Mouse (Mus musculus) spleen, adult 2 months (tissue): ENCODE measurements around the gene Hmga1. TPM values are rescaled to one million over a fixed set of nuclear protein-coding genes. Genes with fewer than 3 reads are reported as not detected.

Experiments used
- DNase-seq, 2 experiments: peaks; one replicate each; pipeline versions ENCODE4 v3.0.0 to v3.0.0-alpha.2; 2012 to 2021; ENCODE audit warnings: low spot score in 2 of 2, low read depth in 1 of 2
- H3K27ac ChIP-seq: fragments of 200-500 bp; 2 replicates; pipeline ENCODE4 v1.5.1; 2012; ENCODE audit warnings: low read length, inconsistent platforms; ENCODE audit not compliant: insufficient read depth
- H3K27me3 ChIP-seq: fragments of 200-500 bp; 2 replicates; pipeline ENCODE4 v1.6.1; 2012; ENCODE audit warnings: mild to moderate bottlenecking, moderate library complexity, low read length, inconsistent platforms; ENCODE audit not compliant: control insufficient read depth, insufficient read depth
- H3K36me3 ChIP-seq: fragments of 200-500 bp; 2 replicates; pipeline ENCODE4 v1.6.1; 2012; ENCODE audit warnings: mild to moderate bottlenecking, low read length, inconsistent platforms; ENCODE audit not compliant: control insufficient read depth, insufficient read depth
- H3K4me1 ChIP-seq: fragments of 200-500 bp; 2 replicates; pipeline ENCODE4 v1.6.1; 2011; ENCODE audit warnings: inconsistent platforms; ENCODE audit not compliant: control insufficient read depth, insufficient read depth, insufficient read length
- H3K4me3 ChIP-seq: fragments of 200-500 bp; 2 replicates; pipeline ENCODE4 v1.5.1; 2011; ENCODE audit warnings: mild to moderate bottlenecking, inconsistent platforms; ENCODE audit not compliant: insufficient read depth, insufficient read length; ENCODE audit errors: extremely low read depth
- CTCF ChIP-seq: fragments of 200-500 bp; IDR thresholded peaks from 2 replicates; pipeline ENCODE4 v1.5.1; 2011; ENCODE audit warnings: mild to moderate bottlenecking, inconsistent platforms; ENCODE audit not compliant: insufficient read depth, insufficient read length, insufficient replicate concordance; ENCODE audit errors: extremely low read depth
- POLR2A ChIP-seq: fragments of 200-500 bp; IDR thresholded peaks from 2 replicates; pipeline ENCODE4 v1.6.1; 2011; ENCODE audit warnings: low read depth, low read length, inconsistent platforms
- WGBS: fragments of 180-500 bp; shearing (Covaris S2); methylation state at CpG from one replicate; pipeline ENCODE4 v1.1.7; 2018; 5-methylcytosine and 5-hydroxymethylcytosine counted together
- polyA plus RNA-seq: library from polyadenylated mRNA; depleted of rRNA; stranded (reverse); fragments of >200 nt; gene quantifications from 2 replicates; pipeline ENCODE4 v1.2.3, GENCODE M21; 2012

Gene Hmga1
- polyA plus RNA-seq, 1 experiment, result 78.5 TPM

DNA sequence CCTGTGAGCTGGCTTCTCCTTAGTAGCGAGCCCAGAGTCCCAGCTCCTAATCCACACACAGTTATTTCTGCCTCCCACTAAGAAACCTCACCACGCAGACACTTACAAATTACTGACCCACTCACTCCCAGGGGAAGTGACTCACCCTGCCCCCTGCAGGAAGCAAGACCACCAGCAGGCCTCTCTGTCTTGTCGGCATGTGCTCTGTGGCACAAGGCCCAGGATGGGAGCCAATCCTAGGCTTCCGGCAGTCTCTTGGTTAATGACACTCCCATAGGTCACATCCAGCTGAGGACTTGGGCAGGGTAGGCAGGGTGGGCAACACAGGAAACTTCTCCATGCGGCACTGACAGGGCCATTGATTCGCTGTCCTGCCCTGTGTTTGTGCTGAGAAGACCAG, 21.2 kb downstream of the Hmga1 start:
- Histone ChIP-seq H3K27me3 (no peaks in the 10 kb centered on the region), H3K4me1 (no peaks in the 10 kb centered on the region), H3K4me3 (no peak overlapping the region), H3K27ac (no peak overlapping the region), H3K36me3 (peaks cover 11% of the 10 kb centered on the region)
- DNase-seq, result no peak
- no peak for TF ChIP-seq CTCF
- TF ChIP-seq POLR2A, result no peak
- WGBS, result 87% methylated on average over 6 of the region's 6 CpGs

DNA sequence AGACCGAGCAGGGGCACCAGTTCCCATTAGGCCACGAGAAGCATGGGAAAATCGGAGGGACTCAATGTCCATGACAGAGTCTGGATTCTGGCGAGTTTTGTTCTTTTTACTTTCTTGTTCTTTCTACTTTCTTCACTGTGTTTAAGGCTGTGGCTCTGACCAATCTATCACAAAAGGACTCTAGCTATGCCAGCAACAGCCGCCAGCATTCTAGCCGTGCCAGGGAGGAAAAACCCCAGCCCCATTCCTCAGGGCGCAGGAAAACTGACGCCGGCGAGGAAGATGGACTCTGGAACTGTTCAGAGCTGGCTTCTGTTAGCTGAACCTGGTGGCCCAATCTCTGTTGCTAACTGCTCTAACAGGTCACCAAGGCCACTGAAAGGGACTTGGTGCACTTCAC, 22.2 kb downstream of the Hmga1 start:
- DNase-seq, result no peak

DNA sequence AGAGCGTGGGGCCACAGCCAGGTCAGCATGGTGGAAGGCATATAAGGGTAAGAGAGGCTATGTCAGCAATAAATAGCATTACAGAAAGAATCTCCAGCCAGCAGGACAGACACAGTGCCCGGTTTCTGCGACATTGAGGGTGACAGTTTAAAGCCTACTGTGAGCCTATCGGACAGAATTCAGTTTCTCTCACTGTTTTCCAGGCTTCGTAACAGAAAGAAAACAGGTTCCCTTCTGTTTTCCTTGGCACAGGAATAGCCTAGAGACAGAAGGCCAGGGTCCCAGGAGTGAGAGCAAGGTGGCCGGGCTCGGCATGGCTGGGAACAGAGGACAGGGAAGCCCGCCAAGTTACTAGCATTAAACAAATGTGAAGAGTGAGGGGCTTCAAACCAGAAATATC, 23.5 kb downstream of the Hmga1 start:
- TF ChIP-seq CTCF (no peak), POLR2A (no peak)
- 98% methylated on average over 8 of the region's 8 CpGs for WGBS
- no peak overlapping the region for H3K4me3 ChIP-seq
- H3K27me3 ChIP-seq, result no peaks in the 10 kb centered on the region
- H3K4me1 ChIP-seq, result no peaks in the 10 kb centered on the region
- H3K36me3 ChIP-seq, result peaks cover 11% of the 10 kb centered on the region
- no peak for DNase-seq
- no peak overlapping the region for H3K27ac ChIP-seq

More for the DNA sequence above, 22.2 kb downstream of the Hmga1 start:
- no peaks in the 10 kb centered on the region for H3K4me1 ChIP-seq
- no peak overlapping the region for H3K4me3 ChIP-seq
- no peaks in the 10 kb centered on the region for H3K27me3 ChIP-seq
- no peak overlapping the region for H3K27ac ChIP-seq
- 95% methylated on average over 10 of the region's 10 CpGs for WGBS
- TF ChIP-seq POLR2A (no peak), CTCF (no peak)
- H3K36me3 ChIP-seq, result peaks cover 11% of the 10 kb centered on the region

DNA sequence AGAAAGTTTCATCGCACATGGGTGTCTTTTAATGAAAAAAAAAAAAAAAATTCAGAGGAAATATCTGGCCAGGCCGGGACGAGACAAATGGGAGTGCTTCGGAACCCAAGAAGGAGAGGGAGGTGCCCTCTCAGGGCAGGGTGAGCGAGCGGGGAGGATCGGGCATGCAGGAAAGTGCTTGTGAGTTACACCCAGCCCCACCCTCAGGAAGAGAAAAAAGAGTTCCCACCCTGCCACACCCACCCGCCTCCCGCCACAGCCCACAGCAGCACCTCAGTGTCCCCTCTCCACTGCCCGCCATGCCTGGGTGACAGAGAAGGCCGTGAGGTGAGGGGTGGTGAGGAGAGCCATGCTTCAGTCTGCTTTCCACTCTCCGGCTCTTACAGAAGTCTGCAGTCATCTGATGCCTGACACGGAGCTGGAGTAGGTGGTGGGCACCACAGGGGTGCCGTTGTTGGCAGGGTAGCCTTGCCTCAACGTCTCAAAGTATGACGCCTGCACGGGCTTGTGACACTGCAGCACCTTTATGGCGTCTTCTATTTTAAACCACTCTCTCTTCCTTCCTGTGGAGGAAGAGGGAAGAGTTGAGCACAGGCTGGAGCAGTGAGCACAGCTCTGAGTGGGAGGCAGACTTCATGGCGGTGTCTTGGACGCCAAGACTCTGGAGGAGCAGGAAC, 24.2 kb downstream of the Hmga1 start:
- Histone ChIP-seq H3K4me1 (no peaks in the 10 kb centered on the region), H3K27ac (no peak overlapping the region), H3K4me3 (no peak overlapping the region), H3K27me3 (no peaks in the 10 kb centered on the region), H3K36me3 (peaks cover 11% of the 10 kb centered on the region)
- TF ChIP-seq CTCF, result no peak
- no peak for TF ChIP-seq POLR2A
- WGBS, result 80% methylated on average over 20 of the region's 20 CpGs
- no peak for DNase-seq

DNA sequence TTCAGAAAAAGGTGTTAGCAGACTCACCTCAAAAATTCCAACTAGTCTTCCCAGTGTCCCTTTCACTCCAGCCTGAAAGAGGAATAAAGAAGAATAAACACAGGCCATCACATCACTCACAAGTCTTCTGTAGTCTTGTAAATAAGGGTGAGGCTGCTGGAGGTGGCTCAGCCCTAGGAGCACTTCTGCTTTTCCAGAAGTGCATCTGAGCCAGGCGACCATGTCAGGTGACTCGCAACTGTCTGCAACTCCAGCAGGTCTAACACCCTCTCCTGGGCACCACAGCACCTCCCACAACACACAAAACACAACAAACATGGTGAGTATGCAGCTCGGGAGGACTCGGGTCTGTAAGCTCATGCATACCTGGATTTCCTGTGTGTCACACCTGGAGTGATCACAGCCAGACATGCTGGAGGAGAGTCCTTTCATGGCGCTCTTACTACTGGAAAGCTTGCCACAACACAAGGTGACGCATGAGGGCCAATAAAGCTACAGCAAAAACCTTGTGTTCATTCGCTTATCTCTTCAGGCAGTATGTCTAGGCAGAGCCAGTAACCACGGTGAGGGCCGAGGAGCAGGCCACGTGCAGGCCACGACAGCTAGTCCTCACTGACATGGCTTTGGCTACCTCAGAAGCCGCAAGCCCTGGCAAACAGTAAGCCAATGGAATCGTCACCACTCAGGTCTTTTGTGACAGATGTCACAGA, 27.0 kb downstream of the Hmga1 start:
- no peak overlapping the region for H3K4me3 ChIP-seq
- H3K4me1 ChIP-seq, result peaks cover 8% of the 10 kb centered on the region; the same call in 1 of the 2 replicates
- H3K36me3 ChIP-seq, result peaks cover 11% of the 10 kb centered on the region
- H3K27me3 ChIP-seq, result no peaks in the 10 kb centered on the region
- WGBS, result 65% methylated on average over 13 of the region's 13 CpGs
- no peak for DNase-seq
- no peak overlapping the region for H3K27ac ChIP-seq
- TF ChIP-seq POLR2A (no peak), CTCF (no peak)

DNA sequence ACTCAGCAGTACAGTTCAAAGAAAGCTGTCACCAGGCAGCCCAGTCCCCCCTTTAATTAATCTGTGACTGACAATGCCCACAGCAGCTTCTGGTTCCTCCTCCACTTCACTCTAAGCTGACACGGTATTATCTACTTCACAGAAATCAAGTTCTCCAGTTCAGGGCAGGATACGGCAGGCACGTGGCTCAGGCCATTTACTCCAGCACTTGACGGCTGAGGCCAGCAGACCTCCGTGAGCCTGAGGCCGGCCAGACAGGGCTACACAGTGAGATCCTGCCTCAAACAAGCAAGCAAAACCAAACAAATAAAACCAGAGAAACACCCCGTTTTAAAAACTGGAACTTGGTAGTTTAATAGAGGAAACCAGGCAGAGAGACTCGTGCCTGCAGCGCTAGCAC, 30.4 kb downstream of the Hmga1 start:
- Histone ChIP-seq H3K4me1 (peaks cover 12% of the 10 kb centered on the region; the same call in 1 of the 2 replicates), H3K27ac (no peak overlapping the region), H3K36me3 (peaks cover 2% of the 10 kb centered on the region; the same call in 1 of the 2 replicates), H3K27me3 (no peaks in the 10 kb centered on the region), H3K4me3 (no peak overlapping the region)
- WGBS, result 63% methylated on average over 9 of the region's 9 CpGs
- no peak for TF ChIP-seq POLR2A
- TF ChIP-seq CTCF, result no peak
- DNase-seq, result no peak

DNA sequence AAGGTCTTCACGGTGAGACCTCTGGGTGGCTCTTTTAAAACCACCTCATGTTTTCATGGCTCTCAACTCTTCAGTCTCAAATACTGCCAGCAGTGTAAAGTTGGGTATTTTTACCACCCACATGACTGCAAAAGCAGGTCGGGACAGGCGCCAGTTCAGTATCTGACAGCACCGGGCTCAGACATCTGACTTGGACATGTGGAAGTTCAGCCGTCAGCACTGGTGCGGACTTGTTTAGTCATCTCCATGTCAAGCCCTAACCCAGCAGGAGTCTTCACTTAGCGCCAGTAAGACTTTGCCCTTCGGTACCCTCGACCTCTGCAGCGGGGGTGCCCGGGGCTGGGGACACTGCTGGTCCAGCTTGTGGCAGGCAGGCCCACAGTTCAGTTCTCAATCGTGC, 31.0 kb downstream of the Hmga1 start:
- Histone ChIP-seq H3K4me3 (no peak overlapping the region), H3K36me3 (no peaks in the 10 kb centered on the region), H3K27ac (no peak overlapping the region), H3K27me3 (no peaks in the 10 kb centered on the region), H3K4me1 (peaks cover 12% of the 10 kb centered on the region; the same call in 1 of the 2 replicates)
- 76% methylated on average over 12 of the region's 12 CpGs for WGBS
- no peak for DNase-seq
- TF ChIP-seq CTCF (no peak), POLR2A (no peak)
